Mouse (Mus musculus) heart, adult 8-10 months (tissue): Measurements from ENCODE around the gene Tubd1. TPM values are rescaled to one million over a fixed set of nuclear protein-coding genes. Genes with fewer than 3 reads are reported as not detected.

Experiments
- DNase-seq: peaks from one replicate; pipeline ENCODE4 v3.0.0; 2022; ENCODE audit warnings: low spot score
- total RNA-seq, 4 experiments: library from RNA; stranded (reverse); gene quantifications; 2 replicates each; pipeline ENCODE4 v1.2.4; 2022

Gene Tubd1
- total RNA-seq, 4 experiments from 2014 or later, result 5.4 to 6.2 (median 5.8) TPM

- no peak for DNase-seq
Measured at GRCm38 (mm10) chr11:86583990-86584897, 39.5 kb downstream of the Tubd1 start.

GRCm38 (mm10) chr11:86584898-86585597, 40.3 kb downstream of the Tubd1 start:
- DNase-seq, result no peak

GRCm38 (mm10) chr11:86585598-86585984, 40.8 kb downstream of the Tubd1 start:
- no peak for DNase-seq

- DNase-seq, result no peak
Measured at GRCm38 (mm10) chr11:86586177-86586867, 41.5 kb downstream of the Tubd1 start.

GRCm38 (mm10) chr11:86586868-86587792, 42.3 kb downstream of the Tubd1 start:
- DNase-seq, result peak; percentile 80

- no peak for DNase-seq
Measured at GRCm38 (mm10) chr11:86587830-86588229, 43.0 kb downstream of the Tubd1 start.

- DNase-seq, result no peak
Measured at GRCm38 (mm10) chr11:86588583-86589298, 44.0 kb downstream of the Tubd1 start.

GRCm38 (mm10) chr11:86590066-86590465, 45.3 kb downstream of the Tubd1 start:
- DNase-seq, result no peak

- no peak for DNase-seq
Measured at GRCm38 (mm10) chr11:86590579-86590978, 45.8 kb downstream of the Tubd1 start.

- no peak for DNase-seq
Measured at GRCm38 (mm10) chr11:86591301-86591845, 46.6 kb downstream of the Tubd1 start.

- no peak for DNase-seq
Measured at GRCm38 (mm10) chr11:86591931-86592616, 47.3 kb downstream of the Tubd1 start.

- no peak for DNase-seq
Measured at GRCm38 (mm10) chr11:86592993-86593392, 48.2 kb downstream of the Tubd1 start.

GRCm38 (mm10) chr11:86593443-86593842, 48.7 kb downstream of the Tubd1 start:
- no peak for DNase-seq

GRCm38 (mm10) chr11:86594188-86594876, 49.5 kb downstream of the Tubd1 start:
- no peak for DNase-seq

GRCm38 (mm10) chr11:86595366-86595765, 50.6 kb downstream of the Tubd1 start:
- DNase-seq, result no peak

GRCm38 (mm10) chr11:86596187-86596960, 51.6 kb downstream of the Tubd1 start:
- DNase-seq, result no peak

- no peak for DNase-seq
Measured at GRCm38 (mm10) chr11:86596976-86597375, 52.2 kb downstream of the Tubd1 start.

- DNase-seq, result no peak
Measured at GRCm38 (mm10) chr11:86598154-86598553, 53.4 kb downstream of the Tubd1 start.
